Mouse (Mus musculus) thymus, adult 18-20 months (tissue): Measurements from ENCODE around the gene Atg9b.

Source experiments
- DNase-seq, 2 experiments: peaks; one replicate each; pipeline ENCODE4 v3.0.0; 2022; ENCODE audit warnings: mixed read lengths in 2 of 2

Gene Atg9b

DNA sequence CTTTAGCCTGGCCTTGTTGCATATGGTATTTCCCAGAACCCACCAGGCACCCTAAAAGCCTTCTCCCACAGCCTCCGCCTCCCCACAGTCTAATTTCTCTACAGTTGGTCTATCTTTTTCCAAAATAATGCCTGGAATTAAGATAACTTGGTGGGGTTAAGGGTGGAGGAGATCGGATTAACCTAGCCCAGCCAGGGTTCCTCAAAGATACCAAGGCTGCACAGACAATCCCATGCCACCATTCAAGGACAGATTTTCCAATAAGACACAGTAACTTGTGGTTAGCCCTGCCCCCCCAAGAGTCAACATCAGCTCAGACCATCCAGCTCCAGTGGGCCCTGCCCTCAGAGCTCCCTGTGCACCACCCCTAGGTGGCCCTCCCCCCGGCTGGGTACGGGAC, 11.4 kb downstream of the Atg9b start:
- no peak for DNase-seq

DNA sequence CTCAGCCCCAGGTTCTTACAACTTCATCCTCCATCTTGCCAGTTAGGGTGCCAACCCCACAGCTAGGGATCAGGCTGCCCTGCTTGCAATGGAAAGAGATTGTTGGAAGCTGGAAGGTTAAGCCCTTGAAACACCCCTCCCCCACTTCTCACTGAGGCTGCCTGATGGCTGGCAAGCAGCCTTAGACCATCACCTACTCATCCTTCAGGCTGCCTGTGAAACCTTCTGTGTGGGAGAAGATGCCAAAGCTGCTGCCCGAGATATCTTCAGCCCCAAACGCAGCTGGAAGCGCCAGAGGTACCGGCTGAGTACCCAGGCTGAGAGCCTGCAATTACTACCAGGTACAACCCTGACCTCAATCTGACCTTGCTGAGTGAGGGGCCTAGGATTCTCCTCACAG, 12.4 kb downstream of the Atg9b start:
- no peak for DNase-seq

DNA sequence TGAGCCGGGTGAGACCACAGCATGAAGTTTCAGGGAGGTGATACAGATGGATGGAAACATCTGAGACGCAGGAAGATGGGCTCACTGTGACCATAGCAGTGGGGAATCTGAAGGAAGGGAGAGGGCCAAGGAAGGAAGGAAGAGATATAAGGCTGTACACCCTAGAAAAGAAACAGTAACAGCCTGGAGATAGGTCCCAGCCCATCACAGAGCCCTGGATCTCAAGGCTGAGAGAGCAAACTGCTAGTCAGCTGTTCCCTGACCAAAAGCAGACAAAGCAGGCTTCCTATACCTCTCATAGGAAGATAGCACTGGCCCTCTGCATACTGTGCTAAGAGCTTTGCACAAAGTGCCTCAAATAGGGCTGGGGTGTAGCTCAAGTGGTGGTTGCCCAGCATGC, 13.2 kb downstream of the Atg9b start:
- no peak for DNase-seq

DNA sequence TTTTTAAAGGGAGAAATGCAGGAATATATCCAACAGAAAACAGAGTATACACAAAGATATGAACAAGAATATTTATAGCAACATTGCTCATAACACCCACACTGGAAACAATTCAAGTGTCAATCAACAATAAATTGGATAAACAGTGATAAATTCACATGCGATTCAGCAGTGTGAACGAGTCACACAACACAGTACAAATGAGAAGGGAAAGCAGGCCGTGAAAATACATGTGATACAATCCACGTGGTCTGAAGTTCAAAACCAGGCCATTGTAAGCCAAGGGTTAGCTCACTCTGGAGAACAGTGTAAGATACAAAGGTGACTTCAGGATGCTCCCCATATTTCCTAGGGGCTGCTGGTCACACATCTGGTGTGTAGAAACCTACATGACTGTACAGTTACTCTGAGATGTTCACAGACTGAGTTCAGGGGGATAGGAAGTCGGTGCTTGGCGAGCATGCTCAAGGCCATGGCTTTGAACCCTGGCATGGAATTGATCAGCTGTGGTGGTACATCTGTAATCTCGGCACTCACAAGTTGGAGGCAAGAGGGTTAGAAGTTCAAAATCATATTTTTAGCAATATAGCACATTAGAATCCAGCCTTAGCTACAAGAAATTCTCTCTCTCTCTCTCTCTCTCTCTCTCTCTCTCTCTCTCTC, 17.1 kb downstream of the Atg9b start:
- DNase-seq: no peak

DNA sequence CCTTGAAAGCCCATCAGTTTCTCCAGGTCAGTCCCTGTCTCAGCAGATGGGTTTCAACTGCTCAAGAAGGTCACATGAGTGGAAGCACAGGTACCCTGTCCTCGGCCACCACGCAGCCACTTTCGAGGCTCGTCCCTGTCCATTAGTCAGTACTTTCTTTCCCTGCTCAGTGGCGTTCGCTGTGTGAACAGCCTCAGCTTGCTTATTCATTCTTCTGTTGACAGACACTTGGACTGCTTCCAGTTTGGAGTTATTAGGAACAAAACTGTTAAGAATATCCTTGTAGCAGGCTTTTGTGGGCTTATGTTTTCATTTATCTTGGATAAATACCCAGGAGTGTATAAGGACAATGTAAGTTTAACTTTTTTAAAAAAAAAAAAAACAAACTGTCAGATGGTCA, 17.7 kb downstream of the Atg9b start:
- no peak for DNase-seq

DNA sequence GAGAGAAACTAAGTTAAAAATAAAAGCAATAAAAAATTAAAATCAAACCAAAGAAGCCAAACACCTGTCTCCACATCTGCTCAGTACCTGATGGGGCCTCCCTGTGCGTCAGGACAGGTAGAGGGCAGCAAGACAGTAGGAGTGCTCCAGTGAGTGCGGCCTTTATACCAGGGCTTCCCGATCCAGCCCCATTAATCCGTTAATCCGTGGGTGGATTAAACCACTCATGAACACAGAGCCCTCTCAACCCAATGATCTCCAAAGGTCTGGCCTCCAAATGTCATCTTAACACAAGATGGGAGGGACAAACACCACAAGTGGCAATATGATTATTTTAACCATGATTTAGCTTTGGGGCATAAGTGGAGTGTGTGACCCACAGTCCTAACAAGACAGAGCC, 18.1 kb downstream of the Atg9b start:
- no peak for DNase-seq

DNA sequence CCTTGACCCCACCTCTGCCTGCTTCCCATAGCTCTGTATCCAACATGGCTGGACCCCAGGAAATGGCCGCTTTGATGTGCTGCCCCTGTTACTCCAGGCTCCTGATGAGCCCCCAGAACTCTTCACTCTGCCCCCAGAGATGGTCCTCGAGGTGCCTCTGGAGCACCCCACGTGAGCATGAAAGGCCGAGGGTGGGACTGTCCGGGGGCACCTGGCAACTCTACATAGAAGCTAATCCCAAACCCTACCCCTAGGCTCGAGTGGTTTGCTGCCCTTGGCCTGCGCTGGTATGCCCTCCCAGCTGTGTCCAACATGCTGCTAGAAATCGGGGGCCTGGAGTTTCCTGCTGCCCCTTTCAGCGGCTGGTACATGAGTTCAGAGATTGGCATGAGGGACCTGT, 22.2 kb downstream of the Atg9b start:
- DNase-seq: no peak

DNA sequence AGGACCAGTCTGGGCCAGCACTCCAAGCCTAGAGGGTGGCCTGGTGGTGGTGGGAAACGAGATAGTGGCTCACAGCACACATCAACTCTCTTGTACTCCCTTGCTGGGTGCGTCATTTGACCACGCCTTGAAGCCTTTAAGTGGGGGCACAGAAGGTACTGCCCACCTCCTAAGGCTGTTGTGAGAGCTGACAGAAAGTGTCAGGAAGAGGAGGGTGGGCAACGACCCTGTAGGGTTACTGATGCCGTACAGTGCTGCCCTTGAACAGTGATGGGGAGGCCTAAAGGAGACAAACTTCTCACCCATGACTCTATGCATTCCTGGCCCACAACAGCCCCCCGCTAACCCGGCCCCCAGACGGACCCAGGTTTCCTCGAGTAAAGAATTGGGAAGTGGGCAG, 25.5 kb downstream of the Atg9b start:
- no peak for DNase-seq

DNA sequence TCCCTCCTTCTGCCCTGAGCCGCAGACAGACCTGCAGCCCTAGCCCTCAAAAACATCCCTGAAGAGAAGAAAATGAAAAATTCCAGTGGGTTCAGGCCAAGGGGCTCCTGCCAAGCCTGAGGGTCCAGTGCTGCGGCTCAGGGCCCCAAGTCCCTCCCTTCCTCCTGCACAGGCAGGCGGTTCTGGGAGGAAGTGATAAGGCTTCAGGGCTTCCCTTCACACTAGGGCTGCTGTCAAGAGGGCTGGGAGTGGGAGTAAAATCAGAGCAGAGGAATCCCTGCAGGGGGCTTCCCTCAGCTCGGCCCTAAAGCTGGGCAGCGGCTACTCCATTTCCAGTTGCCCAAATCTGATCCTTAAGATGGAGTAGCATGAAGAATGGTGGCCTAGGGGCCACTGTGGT, 26.4 kb downstream of the Atg9b start:
- no peak for DNase-seq

DNA sequence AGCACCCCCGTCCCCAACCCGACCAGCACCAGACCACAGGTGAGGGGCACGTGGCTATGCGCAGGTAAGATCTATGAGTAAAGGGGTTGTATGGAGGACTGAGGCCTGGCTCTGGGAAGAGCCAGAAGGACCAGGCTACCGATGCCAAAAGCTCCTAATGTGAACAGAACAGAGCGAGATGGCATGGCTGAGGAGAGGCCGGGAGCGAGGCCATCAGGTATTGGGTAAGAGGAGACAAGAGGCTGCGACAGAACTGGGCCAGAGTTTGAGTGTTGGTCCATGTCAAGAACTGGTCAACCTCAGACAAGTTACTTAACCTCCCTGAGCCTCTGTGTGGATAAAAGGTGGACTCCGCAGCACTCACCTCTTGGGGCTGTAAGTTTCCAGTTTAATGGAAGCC, 27.0 kb downstream of the Atg9b start:
- no peak for DNase-seq

DNA sequence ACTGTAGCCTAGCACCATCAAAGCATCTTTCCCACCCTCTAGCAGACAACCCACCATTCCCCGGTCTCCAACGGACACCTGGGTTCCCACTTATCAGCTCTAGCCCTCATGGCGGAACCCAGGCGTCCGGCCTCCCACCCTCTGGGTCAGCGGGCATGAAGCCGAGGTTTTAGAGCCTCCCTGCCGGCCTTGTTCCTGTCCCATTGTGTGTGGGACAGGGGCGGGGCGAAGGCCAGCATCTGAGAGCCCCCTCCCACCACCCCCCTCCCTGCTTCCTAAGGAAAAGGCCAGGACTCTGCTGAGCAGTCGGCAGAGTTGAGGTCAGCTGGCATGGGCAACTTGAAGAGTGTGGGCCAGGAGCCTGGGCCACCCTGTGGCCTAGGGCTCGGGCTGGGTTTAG, 27.4 kb downstream of the Atg9b start, which contains the start of gene Nos3:
Nos3 (plus strand) TSS at position 303 of the 400 bp plus-strand sequence.
- no peak for DNase-seq

DNA sequence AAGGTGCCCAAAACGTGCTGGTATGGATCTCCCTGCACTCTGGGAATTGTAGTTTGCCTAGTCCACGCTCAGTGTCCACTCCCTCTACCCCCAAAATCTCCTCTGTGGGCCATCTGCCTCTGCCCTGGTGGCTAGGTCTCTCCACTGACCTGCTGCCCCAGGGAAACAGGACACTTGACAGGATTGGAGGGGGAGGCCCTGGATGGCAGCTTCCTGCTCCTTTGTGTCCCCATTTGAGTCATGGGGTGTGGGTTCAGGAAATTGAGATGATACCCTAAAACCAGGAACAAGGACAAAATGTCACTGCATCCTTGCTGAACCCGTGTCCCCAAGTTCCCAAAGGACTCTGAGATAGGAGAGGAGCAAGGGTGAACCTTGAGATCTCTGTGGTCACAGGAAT, 27.9 kb downstream of the Atg9b start:
- DNase-seq: no peak

DNA sequence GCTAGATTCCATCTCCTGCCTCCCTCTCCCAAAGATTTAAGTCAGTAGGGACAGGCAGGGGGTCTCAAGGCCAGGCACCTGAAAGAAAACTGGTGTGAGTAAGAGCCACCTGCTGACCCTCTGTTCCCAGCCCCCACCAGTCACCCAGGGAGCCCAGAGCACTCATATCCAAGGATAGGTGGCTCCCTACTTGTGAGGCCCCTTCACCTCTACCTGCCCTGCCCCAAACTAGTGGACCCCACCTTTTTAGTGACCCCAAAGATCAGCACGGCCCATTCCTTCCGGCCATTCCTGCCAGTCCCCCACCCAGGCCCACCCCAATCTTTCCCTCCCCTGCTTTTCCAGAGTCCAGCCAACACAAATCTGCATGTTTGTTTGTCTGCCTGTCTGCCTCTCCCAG, 28.5 kb downstream of the Atg9b start:
- no peak for DNase-seq

DNA sequence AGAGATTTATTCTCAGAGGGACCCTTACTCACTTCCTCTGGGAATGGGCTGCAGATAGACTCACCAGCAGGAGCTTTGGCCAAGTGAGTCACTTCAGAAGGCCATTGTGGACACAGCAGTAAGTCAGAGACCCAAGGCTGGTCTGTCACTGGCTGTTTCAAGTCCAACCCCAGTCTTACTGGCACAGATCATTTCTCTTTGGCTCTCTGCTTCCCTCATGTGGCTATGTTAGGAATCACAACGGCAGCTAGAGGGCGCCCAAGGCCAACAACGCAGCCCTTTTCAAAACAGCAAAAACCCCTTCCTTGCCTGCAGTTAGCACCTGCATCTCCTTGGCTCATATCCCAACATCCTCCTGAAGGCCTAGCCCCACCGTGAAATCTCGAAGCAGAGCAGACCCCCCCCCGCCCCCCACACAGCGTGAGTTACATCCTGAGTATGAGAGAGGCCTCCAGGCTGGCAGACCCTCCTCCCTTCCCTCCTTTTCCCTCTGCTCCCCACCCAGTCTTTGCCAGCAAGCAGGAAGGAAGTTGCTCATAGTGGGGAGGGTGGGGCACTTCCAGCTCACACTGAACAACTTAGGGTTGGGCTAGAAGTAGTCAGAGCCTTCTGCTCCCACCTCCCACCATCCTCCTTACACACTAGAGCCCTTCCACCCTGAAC, 31.0 kb downstream of the Atg9b start:
- DNase-seq: peak; percentile 63 to 71

DNA sequence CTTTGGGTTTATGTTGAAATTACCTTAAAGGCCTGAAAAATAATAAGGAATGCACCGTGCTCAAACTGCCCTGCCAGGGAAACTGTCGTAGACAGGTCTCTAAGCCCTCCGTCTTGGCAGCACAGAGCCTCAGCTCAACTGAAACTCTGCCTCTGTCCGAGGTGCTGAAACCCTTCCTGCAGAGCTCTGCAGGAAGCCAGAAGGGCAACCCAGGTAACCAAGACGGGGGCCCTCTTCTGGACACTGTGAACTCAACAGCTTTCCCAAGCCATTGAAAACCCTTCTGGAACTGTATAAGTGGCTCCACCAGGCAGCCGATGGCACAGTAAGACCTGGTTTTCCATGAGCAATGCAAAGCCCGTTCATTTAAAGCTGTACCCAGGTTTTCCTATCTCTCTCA, 34.5 kb downstream of the Atg9b start:
- peak; percentile 50 to 61 for DNase-seq

DNA sequence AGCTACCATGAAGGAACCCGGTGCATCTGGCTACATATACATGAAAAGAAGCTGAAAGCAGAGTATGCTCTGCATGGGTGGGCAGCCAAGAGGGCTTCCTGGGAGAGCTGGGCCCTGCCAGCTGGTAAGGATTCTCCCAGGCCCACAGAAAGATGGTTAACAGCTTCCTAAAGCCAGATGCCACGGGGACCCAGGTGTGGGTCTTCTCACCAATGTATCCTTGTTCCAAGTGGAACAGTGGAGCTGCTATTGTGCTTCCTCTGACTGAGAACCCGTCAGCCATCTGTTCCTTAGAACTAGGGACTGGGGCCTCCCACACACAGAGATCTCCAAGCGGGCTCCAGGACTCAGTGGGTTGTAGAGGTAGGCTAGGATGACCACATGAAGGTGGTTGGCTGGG, 35.2 kb downstream of the Atg9b start:
- no peak for DNase-seq

DNA sequence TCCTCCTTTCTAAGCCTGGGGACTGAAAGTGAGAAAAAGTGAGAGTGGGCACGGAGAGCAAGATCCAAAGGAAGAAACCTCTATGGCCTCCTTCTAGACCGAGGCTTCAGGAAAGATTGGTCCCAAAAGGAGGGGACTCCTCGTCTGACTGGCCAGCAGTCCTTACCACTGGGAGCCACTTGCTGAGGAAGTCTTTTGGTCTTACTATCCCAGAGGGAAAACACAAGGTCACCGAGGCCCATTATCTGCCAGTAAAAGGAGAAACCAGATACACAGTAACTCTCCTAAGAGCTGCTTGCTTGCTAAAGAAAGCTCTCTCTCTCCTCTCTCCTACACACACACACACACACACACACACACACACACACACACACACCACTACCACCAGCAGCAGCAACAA, 38.6 kb downstream of the Atg9b start:
- DNase-seq: no peak

DNA sequence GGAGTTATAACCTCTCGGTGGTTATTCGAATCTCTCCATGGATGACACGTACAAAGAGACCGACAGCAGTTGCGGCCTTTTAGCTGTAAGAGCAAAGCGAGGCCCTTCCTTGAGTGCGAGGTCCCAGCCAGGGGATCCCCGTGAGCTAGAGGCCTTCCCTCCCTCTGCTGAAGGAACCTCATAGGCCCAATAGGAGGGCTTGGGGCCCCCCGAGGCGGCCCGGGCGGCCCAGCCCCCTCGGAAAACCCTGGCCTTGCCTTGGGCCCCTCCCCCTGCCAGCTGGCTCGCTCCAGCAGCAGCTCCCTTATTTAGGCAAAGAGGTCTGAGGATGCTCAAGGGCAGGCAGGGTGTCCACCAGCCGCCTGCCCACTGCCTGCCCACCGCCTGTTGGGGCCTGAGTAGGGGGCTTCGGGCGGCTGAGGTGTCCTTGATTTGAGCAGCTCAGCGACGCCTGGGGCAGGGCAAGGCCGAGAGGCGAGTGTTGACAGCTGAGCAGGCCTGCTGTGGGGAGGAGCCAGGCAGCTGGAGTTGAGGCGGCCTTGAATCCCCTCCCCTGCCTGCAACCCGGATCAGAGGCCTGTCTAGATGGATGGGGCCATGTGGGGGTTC, 39.6 kb downstream of the Atg9b start:
- peak in 1 of 2 experiments; percentile 34 for DNase-seq

DNA sequence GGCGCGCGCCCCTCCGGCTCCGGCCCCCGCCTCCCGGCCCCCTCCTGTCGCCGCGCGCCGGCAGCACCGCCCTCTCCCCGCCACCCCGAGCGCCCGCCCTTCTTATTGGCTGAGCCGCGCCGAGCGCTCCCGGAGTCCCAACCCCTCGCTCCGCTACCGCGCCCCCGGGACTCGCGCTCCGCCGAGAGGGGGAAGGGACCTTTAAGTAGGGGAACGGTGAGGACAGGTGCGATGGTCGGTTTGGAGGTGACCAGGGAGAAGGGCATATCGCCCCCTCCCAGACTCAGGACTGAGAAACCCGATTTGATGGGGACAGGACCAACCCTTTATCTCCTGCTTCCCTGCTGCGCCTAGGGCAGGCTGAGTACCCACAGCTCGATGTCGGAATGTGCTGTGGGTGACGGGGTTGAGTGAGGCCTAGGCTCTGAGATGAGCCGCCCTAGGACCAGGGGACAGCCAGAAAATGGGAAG, 40.2 kb downstream of the Atg9b start:
- DNase-seq: peak; percentile 82 to 84

DNA sequence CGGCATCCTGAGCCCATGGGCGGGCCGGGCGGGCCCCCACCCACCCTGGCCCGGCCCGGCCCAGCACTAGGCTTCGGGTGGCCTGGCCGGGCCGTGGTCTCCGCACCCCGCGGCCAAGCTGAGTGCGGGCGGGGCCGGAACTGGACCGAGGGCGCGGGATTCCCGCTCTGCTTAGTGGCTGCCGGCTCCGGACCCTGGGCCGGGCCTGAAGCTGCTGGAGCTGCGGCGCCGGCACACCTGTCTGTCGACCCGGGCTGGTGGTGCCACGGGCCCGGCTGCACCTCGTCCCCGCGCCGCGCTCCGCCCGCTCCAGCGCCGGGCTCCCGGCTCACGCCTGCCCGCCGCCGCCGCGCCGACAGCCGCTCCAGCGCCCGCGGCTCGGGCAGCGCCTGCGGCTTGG, 40.7 kb downstream of the Atg9b start, which contains the start of gene Kcnh2:
Kcnh2 (minus strand) TSS at position 327 of the 400 bp plus-strand sequence.
- DNase-seq: no peak

DNA sequence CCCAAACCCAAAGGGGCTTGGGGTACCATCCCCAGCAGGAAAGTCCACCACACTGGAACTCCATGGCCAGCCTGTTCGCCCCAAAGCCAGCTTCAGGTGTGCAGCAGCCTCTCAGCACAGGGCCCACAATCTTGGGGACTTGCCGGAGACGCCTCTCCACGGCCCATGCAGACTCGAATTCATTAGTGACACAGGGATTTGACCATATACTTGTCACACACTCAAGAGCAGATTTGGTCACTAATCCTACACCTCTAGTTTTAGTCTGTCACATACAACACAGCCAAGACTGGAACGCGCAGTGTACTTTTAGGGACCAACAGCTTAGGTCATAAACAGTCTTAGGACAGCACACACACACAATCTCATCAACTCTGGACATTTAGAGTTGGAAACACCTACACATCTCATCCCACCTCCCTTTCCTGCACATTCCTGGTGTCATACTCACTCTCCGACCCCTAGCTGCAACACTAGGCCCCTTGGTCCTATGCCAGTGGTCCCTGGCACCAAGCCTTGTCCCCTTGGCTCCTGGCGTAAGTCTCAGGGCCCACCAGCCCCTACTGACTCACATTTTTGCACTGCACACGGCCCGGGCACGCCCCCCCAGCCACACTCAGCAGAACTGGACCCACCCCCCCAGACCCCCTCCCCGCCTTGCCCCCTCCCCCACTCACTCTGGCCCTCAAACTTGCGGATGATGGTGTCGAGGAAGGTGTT, 41.3 kb downstream of the Atg9b start:
- DNase-seq: no peak

DNA sequence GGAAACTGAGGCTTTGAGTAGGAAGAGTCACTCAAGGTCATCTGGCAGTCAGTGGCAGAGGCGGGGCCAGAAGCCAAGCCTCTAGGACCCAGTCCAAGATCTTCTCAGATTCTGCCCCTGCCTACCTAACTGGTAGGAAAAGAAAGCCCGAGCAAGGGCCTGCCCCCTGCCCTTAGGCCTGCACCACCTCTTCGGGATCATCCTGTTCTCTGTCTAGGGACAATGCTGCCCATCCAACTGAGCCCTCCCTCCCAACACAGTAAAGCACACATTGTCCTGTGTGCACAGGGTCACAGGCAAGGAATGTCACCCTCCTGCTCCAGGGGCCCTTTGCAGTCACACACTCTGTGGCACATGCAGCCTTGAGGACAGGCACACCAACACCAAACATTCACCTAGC, 41.9 kb downstream of the Atg9b start:
- no peak for DNase-seq

DNA sequence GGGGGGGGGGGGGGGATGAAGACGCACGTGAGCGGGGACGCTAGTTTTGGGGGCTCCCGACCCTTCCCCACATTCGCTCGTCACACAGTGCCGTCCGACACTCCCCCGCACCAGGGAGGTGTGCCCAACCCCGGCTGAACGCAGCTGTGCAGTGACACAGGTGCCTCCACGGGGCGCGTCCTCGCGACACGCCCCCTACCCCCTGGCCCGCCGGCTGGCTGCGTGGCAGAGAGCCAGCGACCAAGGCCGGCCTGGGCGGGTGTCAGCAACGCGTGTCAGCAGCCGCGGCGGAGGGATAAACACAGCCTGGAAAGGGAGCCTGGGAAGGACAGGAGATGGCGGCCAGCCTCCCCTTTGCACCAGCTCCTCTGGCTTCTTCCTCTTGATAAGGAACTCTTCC, 43.4 kb downstream of the Atg9b start:
- DNase-seq: peak; percentile 66 to 72

DNA sequence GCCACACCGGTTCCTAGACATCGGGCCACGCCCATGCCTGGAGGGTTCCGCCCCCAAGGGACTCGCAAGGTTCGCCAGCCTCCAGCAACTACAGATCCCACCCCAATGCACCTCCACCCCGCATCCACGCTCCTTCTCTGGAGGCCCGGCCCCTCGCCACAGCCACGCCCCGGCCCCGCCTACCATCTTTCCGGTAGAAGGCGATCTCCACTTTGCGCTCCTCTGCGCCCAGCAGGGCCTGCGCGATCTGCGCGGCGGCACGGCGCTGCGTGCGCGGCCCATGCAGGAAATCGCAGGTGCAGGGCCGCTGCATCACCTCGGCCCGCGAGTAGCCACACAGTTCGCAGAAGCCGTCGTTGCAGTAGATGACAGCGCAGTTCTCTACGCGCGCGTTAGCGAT, 43.8 kb downstream of the Atg9b start:
- peak; percentile 95 to 97 for DNase-seq
